Mouse (Mus musculus) limb, embryonic 14.5 days (tissue): Measurements from ENCODE around the gene Npr2. TPM values are rescaled to one million over a fixed set of nuclear protein-coding genes. Genes with fewer than 3 reads are reported as not detected.

Experiments used
- ATAC-seq: fragments of 200-750 bp; cut with Nextera tagmentation; 2 replicates; pipeline ENCODE4 v1.8.0; 2017; ENCODE audit warnings: low read depth, moderate number of reproducible peaks, moderate TSS enrichment; ENCODE audit not compliant: low FRiP score
- DNase-seq: peaks from one replicate; pipeline ENCODE4 v3.0.0-alpha.2; 2015; ENCODE audit warnings: low spot score
- H3K27ac ChIP-seq: fragments of 300-500 bp; sonication (generic); replicated peaks from 2 replicates; pipeline ENCODE4 v1.5.1; 2014; ENCODE audit warnings: low read depth, mild to moderate bottlenecking, low read length, moderate library complexity, mixed read lengths
- H3K27me3 ChIP-seq: fragments of 300-500 bp; sonication (generic); 2 replicates; pipeline ENCODE4 v1.6.1; 2014; ENCODE audit warnings: low read length, mixed read lengths; ENCODE audit not compliant: control insufficient read depth, insufficient read depth
- H3K36me3 ChIP-seq: fragments of 300-500 bp; sonication (generic); 2 replicates; pipeline ENCODE4 v1.6.1; 2014; ENCODE audit warnings: mild to moderate bottlenecking, low read length, moderate library complexity, mixed read lengths; ENCODE audit not compliant: control insufficient read depth, insufficient read depth
- H3K4me1 ChIP-seq: fragments of 300-500 bp; sonication (generic); 2 replicates; pipeline ENCODE4 v1.6.1; 2014; ENCODE audit warnings: antibody characterized with exemption, low read length, mixed read lengths; ENCODE audit not compliant: control insufficient read depth, insufficient read depth
- H3K4me2 ChIP-seq: fragments of 300-500 bp; sonication (generic); replicated peaks from 2 replicates; pipeline ENCODE4 v1.6.1; 2014; ENCODE audit warnings: low read depth, mild to moderate bottlenecking, low read length, moderate library complexity; ENCODE audit not compliant: severe bottlenecking
- H3K4me3 ChIP-seq: fragments of 300-500 bp; sonication (generic); replicated peaks from 2 replicates; pipeline ENCODE4 v1.5.1; 2014; ENCODE audit warnings: low read length
- H3K9ac ChIP-seq: fragments of 300-500 bp; sonication (generic); 2 replicates; pipeline ENCODE4 v1.6.1; 2014; ENCODE audit warnings: mild to moderate bottlenecking, low read depth, low read length, moderate library complexity; ENCODE audit not compliant: severe bottlenecking
- H3K9me3 ChIP-seq: fragments of 300-500 bp; sonication (generic); 2 replicates; pipeline ENCODE4 v1.6.1; 2016; ENCODE audit warnings: low read length; ENCODE audit not compliant: control insufficient read depth
- POLR2A ChIP-seq: fragments of 200-500 bp; IDR thresholded peaks from 2 replicates; pipeline ENCODE4 v1.8.0; 2012; ENCODE audit warnings: inconsistent platforms, mild to moderate bottlenecking, moderate library complexity, borderline replicate concordance; ENCODE audit not compliant: insufficient read depth, insufficient read length; ENCODE audit errors: extremely low read depth
- WGBS: fragments of 180-500 bp; shearing (Covaris S2); extraction: QIAGEN DNeasy Blood & Tissue Kit; methylation state at CpG from one replicate; pipeline ENCODE4 v1.1.7; 2014; 5-methylcytosine and 5-hydroxymethylcytosine counted together
- microRNA-seq: library from miRNA; unstranded; fragments of <30 nt; microRNA quantifications from one replicate; pipeline ENCODE4, GENCODE M21; 2016
- polyA plus RNA-seq, 2 experiments: library from polyadenylated mRNA; depleted of rRNA in 1 of 2; stranded (reverse) in 1 of 2; unstranded in 1 of 2; fragments of >200 nt; fragmentation: Nextera tagmentation in 1 of 2; extraction: Ambion mirVana in 1 of 2; gene quantifications; 2 replicates each; pipeline versions ENCODE4 v1.2.1 to v1.2.3; 2012 to 2014

The Npr2 gene
- polyA plus RNA-seq, 2 experiments, result 33.3 to 121 TPM

DNA sequence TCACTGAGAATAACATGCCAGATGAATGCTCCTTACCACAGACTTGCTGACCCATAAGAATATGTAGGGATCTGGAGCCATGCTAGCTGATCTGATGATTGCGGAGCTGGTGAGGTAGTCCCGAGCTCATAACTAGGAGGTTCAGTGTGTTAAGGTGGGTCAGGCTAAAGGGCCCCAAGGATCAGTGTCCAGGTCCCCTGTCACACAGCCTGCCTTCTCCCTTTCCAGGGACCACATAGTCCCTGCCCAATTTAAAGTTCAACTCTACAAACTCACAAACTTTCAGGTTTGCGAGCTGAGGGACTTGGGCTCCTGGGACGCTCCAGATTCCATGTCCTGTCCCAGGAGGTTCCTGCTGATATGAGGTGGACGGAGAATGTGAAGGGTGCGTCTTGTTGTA lies 69.0 kb downstream of the Npr2 start, which contains the start of gene Olfr70:
Olfr70 (minus strand) TSS at position 101 of the 400 bp plus-strand sequence.
- H3K9me3 ChIP-seq, result no peaks in the 10 kb centered on the region
- H3K27me3 ChIP-seq, result no peaks in the 10 kb centered on the region
- ATAC-seq (no peak), DNase-seq (no peak)
- no peaks in the 10 kb centered on the region for H3K4me1 ChIP-seq
- H3K4me2 ChIP-seq, result no peak within 1 kb of the TSS
- no peak within 1 kb of the TSS for H3K9ac ChIP-seq
- no peak within 1 kb of the TSS for H3K27ac ChIP-seq
- H3K36me3 ChIP-seq, result no peaks in the 10 kb centered on the region
- WGBS, result 82% methylated on average over 6 of the region's 6 CpGs
- no peak within 1 kb of the TSS for H3K4me3 ChIP-seq
- TF ChIP-seq POLR2A, result no peak

Small RNAs within 50 kb of the gene (microRNA-seq; reads per million reads assigned to microRNA genes)
- not detected for gene Gm25262

Other genes starting within 250 kb of the Npr2 start
- 16.2 and 25.4 TPM in 2 replicates for gene Rusc2, start 250.0 kb upstream of the Npr2 start, polyA plus RNA-seq (2012; rRNA removed)
- gene Rusc2, start 250.0 kb upstream of the Npr2 start, polyA plus RNA-seq (2014; fragmentation: Nextera tagmentation; extraction: Ambion mirVana), result 8.0 and 9.6 TPM in 2 replicates
- gene Fam166b, start 202.8 kb upstream of the Npr2 start, polyA plus RNA-seq (2012; rRNA removed), result 0.20 and 0.29 TPM in 2 replicates
- gene Fam166b, start 202.8 kb upstream of the Npr2 start, polyA plus RNA-seq (2014; fragmentation: Nextera tagmentation; extraction: Ambion mirVana), result 0.14 and 0.33 TPM in 2 replicates
- gene Tesk1, start 190.0 kb upstream of the Npr2 start, polyA plus RNA-seq (2012; rRNA removed), result 47.4 and 63.1 TPM in 2 replicates
- gene Tesk1, start 190.0 kb upstream of the Npr2 start, polyA plus RNA-seq (2014; fragmentation: Nextera tagmentation; extraction: Ambion mirVana), result 15.8 and 17.6 TPM in 2 replicates
- gene Cd72, start 177.3 kb upstream of the Npr2 start, polyA plus RNA-seq (2012; rRNA removed), result 1.3 TPM in 2 replicates
- 4.4 and 7.5 TPM in 2 replicates for gene Cd72, start 177.3 kb upstream of the Npr2 start, polyA plus RNA-seq (2014; fragmentation: Nextera tagmentation; extraction: Ambion mirVana)
- not detected in 2 replicates for gene Sit1, start 148.2 kb upstream of the Npr2 start, polyA plus RNA-seq (2012; rRNA removed)
- gene Sit1, start 148.2 kb upstream of the Npr2 start, polyA plus RNA-seq (2014; fragmentation: Nextera tagmentation; extraction: Ambion mirVana), result not detected in 2 replicates
- 118 and 175 TPM in 2 replicates for gene Ccdc107, start 139.0 kb upstream of the Npr2 start, polyA plus RNA-seq (2012; rRNA removed)
- 78.8 and 92.8 TPM in 2 replicates for gene Ccdc107, start 139.0 kb upstream of the Npr2 start, polyA plus RNA-seq (2014; fragmentation: Nextera tagmentation; extraction: Ambion mirVana)
- 84.9 and 108 TPM in 2 replicates for gene Arhgef39, start 132.2 kb upstream of the Npr2 start, polyA plus RNA-seq (2012; rRNA removed)
- 25.2 and 27.6 TPM in 2 replicates for gene Arhgef39, start 132.2 kb upstream of the Npr2 start, polyA plus RNA-seq (2014; fragmentation: Nextera tagmentation; extraction: Ambion mirVana)
- 4.9 TPM in 2 replicates for gene Car9, start 125.0 kb upstream of the Npr2 start, polyA plus RNA-seq (2012; rRNA removed)
- gene Car9, start 125.0 kb upstream of the Npr2 start, polyA plus RNA-seq (2014; fragmentation: Nextera tagmentation; extraction: Ambion mirVana), result 1.0 and 1.2 TPM in 2 replicates
- gene Tpm2, start 108.2 kb upstream of the Npr2 start, polyA plus RNA-seq (2012; rRNA removed), result 206 and 361 TPM in 2 replicates
- 382 and 495 TPM in 2 replicates for gene Tpm2, start 108.2 kb upstream of the Npr2 start, polyA plus RNA-seq (2014; fragmentation: Nextera tagmentation; extraction: Ambion mirVana)
- gene Creb3, start 69.6 kb upstream of the Npr2 start, polyA plus RNA-seq (2012; rRNA removed), result 51.7 and 58.0 TPM in 2 replicates
- 71.4 and 78.5 TPM in 2 replicates for gene Creb3, start 69.6 kb upstream of the Npr2 start, polyA plus RNA-seq (2014; fragmentation: Nextera tagmentation; extraction: Ambion mirVana)
- 69.4 and 75.5 TPM in 2 replicates for gene Tln1, start 69.2 kb upstream of the Npr2 start, polyA plus RNA-seq (2012; rRNA removed)
- gene Tln1, start 69.2 kb upstream of the Npr2 start, polyA plus RNA-seq (2014; fragmentation: Nextera tagmentation; extraction: Ambion mirVana), result 62.4 and 63.3 TPM in 2 replicates
- gene Rgp1, start 53.2 kb upstream of the Npr2 start, polyA plus RNA-seq (2012; rRNA removed), result 81.9 and 101 TPM in 2 replicates
- gene Rgp1, start 53.2 kb upstream of the Npr2 start, polyA plus RNA-seq (2014; fragmentation: Nextera tagmentation; extraction: Ambion mirVana), result 33.3 and 35.3 TPM in 2 replicates
- 39.8 and 50.1 TPM in 2 replicates for gene Gba2, start 53.1 kb upstream of the Npr2 start, polyA plus RNA-seq (2012; rRNA removed)
- gene Gba2, start 53.1 kb upstream of the Npr2 start, polyA plus RNA-seq (2014; fragmentation: Nextera tagmentation; extraction: Ambion mirVana), result 18.4 and 19.9 TPM in 2 replicates
- 0.24 and 0.88 TPM in 2 replicates for gene Msmp, start 47.4 kb upstream of the Npr2 start, polyA plus RNA-seq (2012; rRNA removed)
- 2.8 and 3.0 TPM in 2 replicates for gene Msmp, start 47.4 kb upstream of the Npr2 start, polyA plus RNA-seq (2014; fragmentation: Nextera tagmentation; extraction: Ambion mirVana)
- 1.8 and 2.5 TPM in 2 replicates for gene Spag8, start 21.7 kb downstream of the Npr2 start, polyA plus RNA-seq (2012; rRNA removed)
- 0.58 and 0.61 TPM in 2 replicates for gene Spag8, start 21.7 kb downstream of the Npr2 start, polyA plus RNA-seq (2014; fragmentation: Nextera tagmentation; extraction: Ambion mirVana)
- gene Hint2, start 24.5 kb downstream of the Npr2 start, polyA plus RNA-seq (2012; rRNA removed), result 58.3 and 63.2 TPM in 2 replicates
- 73.8 and 87.6 TPM in 2 replicates for gene Hint2, start 24.5 kb downstream of the Npr2 start, polyA plus RNA-seq (2014; fragmentation: Nextera tagmentation; extraction: Ambion mirVana)
- gene Tmem8b, start 37.0 kb downstream of the Npr2 start, polyA plus RNA-seq (2012; rRNA removed), result 16.0 and 26.7 TPM in 2 replicates
- gene Tmem8b, start 37.0 kb downstream of the Npr2 start, polyA plus RNA-seq (2014; fragmentation: Nextera tagmentation; extraction: Ambion mirVana), result 3.8 and 5.2 TPM in 2 replicates
- 0.40 and 0.63 TPM in 2 replicates for gene Fam221b, start 37.2 kb downstream of the Npr2 start, polyA plus RNA-seq (2012; rRNA removed)
- 4.0 and 4.3 TPM in 2 replicates for gene Fam221b, start 37.2 kb downstream of the Npr2 start, polyA plus RNA-seq (2014; fragmentation: Nextera tagmentation; extraction: Ambion mirVana)
- not detected in 2 replicates for gene Olfr70, start 68.9 kb downstream of the Npr2 start, polyA plus RNA-seq (2012; rRNA removed)
- gene Olfr70, start 68.9 kb downstream of the Npr2 start, polyA plus RNA-seq (2014; fragmentation: Nextera tagmentation; extraction: Ambion mirVana), result not detected in 2 replicates
- not detected in 2 replicates for gene Olfr71, start 78.3 kb downstream of the Npr2 start, polyA plus RNA-seq (2012; rRNA removed)
- not detected in 2 replicates for gene Olfr71, start 78.3 kb downstream of the Npr2 start, polyA plus RNA-seq (2014; fragmentation: Nextera tagmentation; extraction: Ambion mirVana)
- gene Hrct1, start 95.3 kb downstream of the Npr2 start, polyA plus RNA-seq (2012; rRNA removed), result 3.2 and 3.9 TPM in 2 replicates
- 2.1 and 2.2 TPM in 2 replicates for gene Hrct1, start 95.3 kb downstream of the Npr2 start, polyA plus RNA-seq (2014; fragmentation: Nextera tagmentation; extraction: Ambion mirVana)
- gene Spaar, start 98.1 kb downstream of the Npr2 start, polyA plus RNA-seq (2012; rRNA removed), result 1.0 and 1.3 TPM in 2 replicates
- 0.08 and 0.10 TPM in 2 replicates for gene Spaar, start 98.1 kb downstream of the Npr2 start, polyA plus RNA-seq (2014; fragmentation: Nextera tagmentation; extraction: Ambion mirVana)
- not detected in 2 replicates for gene Olfr159, start 139.1 kb downstream of the Npr2 start, polyA plus RNA-seq (2012; rRNA removed)
- not detected in 2 replicates for gene Olfr159, start 139.1 kb downstream of the Npr2 start, polyA plus RNA-seq (2014; fragmentation: Nextera tagmentation; extraction: Ambion mirVana)
- gene Olfr156, start 192.0 kb downstream of the Npr2 start, polyA plus RNA-seq (2012; rRNA removed), result 0.20 and 0.34 TPM in 2 replicates
- gene Olfr156, start 192.0 kb downstream of the Npr2 start, polyA plus RNA-seq (2014; fragmentation: Nextera tagmentation; extraction: Ambion mirVana), result not detected in 2 replicates
- 0.03 and 0.04 TPM in 2 replicates for gene Olfr157, start 208.3 kb downstream of the Npr2 start, polyA plus RNA-seq (2012; rRNA removed)
- gene Olfr157, start 208.3 kb downstream of the Npr2 start, polyA plus RNA-seq (2014; fragmentation: Nextera tagmentation; extraction: Ambion mirVana), result not detected in 2 replicates
- gene Olfr155, start 219.6 kb downstream of the Npr2 start, polyA plus RNA-seq (2012; rRNA removed), result not detected in 2 replicates
- not detected in 2 replicates for gene Olfr155, start 219.6 kb downstream of the Npr2 start, polyA plus RNA-seq (2014; fragmentation: Nextera tagmentation; extraction: Ambion mirVana)
- 66.2 and 72.1 TPM in 2 replicates for gene Reck, start 243.6 kb downstream of the Npr2 start, polyA plus RNA-seq (2012; rRNA removed)
- gene Reck, start 243.6 kb downstream of the Npr2 start, polyA plus RNA-seq (2014; fragmentation: Nextera tagmentation; extraction: Ambion mirVana), result 49.0 and 50.0 TPM in 2 replicates